Mouse (Mus musculus) heart, adult 2 months (tissue): ENCODE results near the gene Ptch2. TPM values are rescaled to one million over a fixed set of nuclear protein-coding genes. Genes with fewer than 3 reads are reported as not detected.

ENCODE experiments used
- DNase-seq, 2 experiments: peaks; one replicate each; pipeline ENCODE4 v3.0.0; 2021
- H3K27ac ChIP-seq: fragments of 200-600 bp; 2 replicates; pipeline ENCODE4 v1.8.1; 2022
- H3K27me3 ChIP-seq: fragments of 200-500 bp; 2 replicates; pipeline ENCODE4 v1.6.1; 2012; ENCODE audit warnings: mild to moderate bottlenecking, low read length, inconsistent platforms, mixed read lengths; ENCODE audit not compliant: control insufficient read depth, insufficient read depth
- H3K36me3 ChIP-seq: fragments of 200-500 bp; 2 replicates; pipeline ENCODE4 v1.6.1; 2012; ENCODE audit warnings: low read length, inconsistent platforms; ENCODE audit not compliant: control insufficient read depth, insufficient read depth
- H3K4me1 ChIP-seq: fragments of 200-500 bp; 2 replicates; pipeline ENCODE4 v1.6.1; 2011; ENCODE audit warnings: low read length; ENCODE audit not compliant: control insufficient read depth, insufficient read depth
- H3K4me3 ChIP-seq: fragments of 200-600 bp; 2 replicates; pipeline ENCODE4 v1.8.1; 2022
- H3K79me2 ChIP-seq: fragments of 200-500 bp; replicated peaks from 2 replicates; pipeline ENCODE4 v1.6.1; 2012; ENCODE audit warnings: mild to moderate bottlenecking, inconsistent platforms, low read length, moderate library complexity, mixed read lengths; ENCODE audit not compliant: control insufficient read depth, insufficient read depth
- H3K9ac ChIP-seq: fragments of 200-500 bp; 2 replicates; pipeline ENCODE4 v1.6.1; 2012; ENCODE audit warnings: low read depth, mild to moderate bottlenecking, control low read depth, inconsistent platforms, low read length, mixed read lengths
- CTCF ChIP-seq: fragments of 200-600 bp; IDR thresholded peaks from 2 replicates; pipeline ENCODE4 v1.8.1; 2022; ENCODE audit warnings: antibody characterized with exemption, mild to moderate bottlenecking, moderate library complexity
- EP300 ChIP-seq: fragments of 200-500 bp; IDR thresholded peaks from 2 replicates; pipeline ENCODE4 v1.6.1; 2011; ENCODE audit warnings: low read depth, low read length, control low read depth; ENCODE audit not compliant: insufficient read depth
- POLR2A ChIP-seq: fragments of 200-500 bp; IDR thresholded peaks from 2 replicates; pipeline ENCODE4 v1.6.1; 2011; ENCODE audit warnings: mild to moderate bottlenecking, low read depth, low read length, control low read depth; ENCODE audit not compliant: insufficient read depth
- WGBS: fragments of 180-500 bp; shearing (Covaris S2); methylation state at CpG from one replicate; pipeline ENCODE4 v1.1.7; 2018; 5-methylcytosine and 5-hydroxymethylcytosine counted together
- intact Hi-C: fragments of 180-260 bp; cut with DNase I; formaldehyde crosslinking; loops from one replicate; pipeline ENCODE4 v1.15.1; 2025
- polyA plus RNA-seq: library from polyadenylated mRNA; depleted of rRNA; stranded (reverse); fragments of >200 nt; gene quantifications from 2 replicates; pipeline ENCODE4 v1.2.3, GENCODE M21; 2012
- total RNA-seq, 2 experiments: library from RNA; stranded (reverse); gene quantifications; 2 replicates each; pipeline ENCODE4 v1.2.3; 2021

Ptch2 gene
- total and polyA plus RNA-seq, 3 experiments, result 0.70 to 2.4 (median 0.86) TPM

GRCm38 (mm10) chr4:117107813-117108523, 12.1 kb downstream of the Ptch2 start:
- no peak for DNase-seq
- intact Hi-C loops, result no loop called here
- WGBS, result 88% methylated on average over 18 of the region's 18 CpGs
- H3K36me3 ChIP-seq, result no peaks in the 10 kb centered on the region
- H3K4me3 ChIP-seq, result no peak overlapping the region
- no peaks in the 10 kb centered on the region for H3K79me2 ChIP-seq
- H3K4me1 ChIP-seq, result no peaks in the 10 kb centered on the region
- H3K9ac ChIP-seq, result no peak overlapping the region
- TF ChIP-seq EP300 (no peak), CTCF (no peak), POLR2A (no peak)
- no peaks in the 10 kb centered on the region for H3K27me3 ChIP-seq
- no peak overlapping the region for H3K27ac ChIP-seq

- no peak for DNase-seq
- TF ChIP-seq EP300 (no peak), POLR2A (no peak), CTCF (no peak)
- no peak overlapping the region for H3K4me3 ChIP-seq
- no peak overlapping the region for H3K27ac ChIP-seq
- intact Hi-C loops, result no loop called here
- no peak overlapping the region for H3K9ac ChIP-seq
- H3K79me2 ChIP-seq, result no peaks in the 10 kb centered on the region
- 91% methylated on average over 6 of the region's 6 CpGs for WGBS
- no peaks in the 10 kb centered on the region for H3K4me1 ChIP-seq
- H3K36me3 ChIP-seq, result no peaks in the 10 kb centered on the region
- no peaks in the 10 kb centered on the region for H3K27me3 ChIP-seq
These were observed 12.6 kb downstream of the Ptch2 start for GRCm38 (mm10) chr4:117108524-117108849.

- WGBS, result 92% methylated on average over 25 of the region's 25 CpGs
- H3K79me2 ChIP-seq, result no peaks in the 10 kb centered on the region
- H3K36me3 ChIP-seq, result no peaks in the 10 kb centered on the region
- no peak for TF ChIP-seq CTCF
- TF ChIP-seq POLR2A, result no peak
- intact Hi-C loops, result no loop called here
- no peak overlapping the region for H3K9ac ChIP-seq
- no peak for DNase-seq
- no peaks in the 10 kb centered on the region for H3K27me3 ChIP-seq
- H3K4me1 ChIP-seq, result no peaks in the 10 kb centered on the region
- no peak overlapping the region for H3K4me3 ChIP-seq
- no peak overlapping the region for H3K27ac ChIP-seq
These were observed 13.5 kb downstream of the Ptch2 start for GRCm38 (mm10) chr4:117109330-117109729.

- no peak overlapping the region for H3K27ac ChIP-seq
- no peaks in the 10 kb centered on the region for H3K79me2 ChIP-seq
- no peak for DNase-seq
- no peak overlapping the region for H3K9ac ChIP-seq
- H3K27me3 ChIP-seq, result no peaks in the 10 kb centered on the region
- TF ChIP-seq POLR2A, result no peak
- TF ChIP-seq CTCF, result no peak
- H3K4me1 ChIP-seq, result no peaks in the 10 kb centered on the region
- WGBS, result 89% methylated on average over 13 of the region's 13 CpGs
- intact Hi-C loops, result no loop called here
- H3K36me3 ChIP-seq, result no peaks in the 10 kb centered on the region
- no peak overlapping the region for H3K4me3 ChIP-seq
These were observed 14.4 kb downstream of the Ptch2 start for GRCm38 (mm10) chr4:117110249-117110648.

- H3K9ac ChIP-seq, result no peak overlapping the region
- H3K79me2 ChIP-seq, result no peaks in the 10 kb centered on the region
- no peaks in the 10 kb centered on the region for H3K36me3 ChIP-seq
- DNase-seq, result no peak
- H3K27ac ChIP-seq, result no peak overlapping the region
- no peaks in the 10 kb centered on the region for H3K4me1 ChIP-seq
- WGBS, result 88% methylated on average over 11 of the region's 11 CpGs
- intact Hi-C loops, result no loop called here
- no peak overlapping the region for H3K4me3 ChIP-seq
- TF ChIP-seq EP300 (no peak), CTCF (no peak), POLR2A (no peak)
- no peaks in the 10 kb centered on the region for H3K27me3 ChIP-seq
These were observed 15.1 kb downstream of the Ptch2 start for GRCm38 (mm10) chr4:117110985-117111384.

GRCm38 (mm10) chr4:117113237-117113636, 17.4 kb downstream of the Ptch2 start:
- Histone ChIP-seq H3K4me3 (no peak overlapping the region), H3K4me1 (no peaks in the 10 kb centered on the region), H3K36me3 (no peaks in the 10 kb centered on the region), H3K27ac (no peak overlapping the region), H3K79me2 (no peaks in the 10 kb centered on the region), H3K27me3 (no peaks in the 10 kb centered on the region), H3K9ac (no peak overlapping the region)
- intact Hi-C loops, result no loop called here
- DNase-seq, result no peak
- TF ChIP-seq POLR2A, result no peak
- TF ChIP-seq CTCF, result peak; percentile 25; the same call in 1 of the 2 replicates
- TF ChIP-seq EP300, result no peak
- 77% methylated on average over 1 of the region's 1 CpGs for WGBS
